Mouse (Mus musculus) kidney, embryonic 15.5 days (tissue): ENCODE results near the gene Cat. TPM values are rescaled to one million over a fixed set of nuclear protein-coding genes. Genes with fewer than 3 reads are reported as not detected.

ENCODE experiments used
- ATAC-seq: fragments of 200-750 bp; cut with Nextera tagmentation; replicated peaks from 2 replicates; pipeline ENCODE4 v1.8.0; 2017; ENCODE audit warnings: moderate TSS enrichment; ENCODE audit not compliant: low FRiP score
- H3K27ac ChIP-seq: fragments of 300-500 bp; sonication (generic); 2 replicates; pipeline ENCODE4 v1.5.1; 2015; ENCODE audit warnings: mild to moderate bottlenecking, inconsistent platforms
- H3K27me3 ChIP-seq: fragments of 300-500 bp; sonication (generic); 2 replicates; pipeline ENCODE4 v1.6.1; 2015; ENCODE audit warnings: inconsistent platforms
- H3K36me3 ChIP-seq: fragments of 300-500 bp; sonication (generic); 2 replicates; pipeline ENCODE4 v1.6.1; 2015; ENCODE audit warnings: inconsistent platforms
- H3K4me1 ChIP-seq: fragments of 300-500 bp; sonication (generic); 2 replicates; pipeline ENCODE4 v1.6.1; 2015; ENCODE audit warnings: inconsistent platforms
- H3K4me2 ChIP-seq: fragments of 300-500 bp; sonication (generic); 2 replicates; pipeline ENCODE4 v1.6.1; 2015; ENCODE audit warnings: moderate library complexity, mild to moderate bottlenecking, inconsistent platforms
- H3K4me3 ChIP-seq: fragments of 300-500 bp; sonication (generic); replicated peaks from 2 replicates; pipeline ENCODE4 v1.5.1; 2015; ENCODE audit warnings: mild to moderate bottlenecking, inconsistent platforms
- H3K9ac ChIP-seq: fragments of 300-500 bp; sonication (generic); 2 replicates; pipeline ENCODE4 v1.6.1; 2015; ENCODE audit warnings: mild to moderate bottlenecking, inconsistent platforms
- H3K9me3 ChIP-seq: fragments of 300-500 bp; sonication (generic); replicated peaks from 2 replicates; pipeline ENCODE4 v1.6.1; 2016; ENCODE audit warnings: inconsistent platforms
- WGBS: fragments of 180-500 bp; shearing (Covaris S2); methylation state at CpG from one replicate; pipeline ENCODE4 v1.1.7; 2015; ENCODE audit warnings: mixed read lengths; 5-methylcytosine and 5-hydroxymethylcytosine counted together
- polyA plus RNA-seq: library from polyadenylated mRNA; unstranded; fragments of >200 nt; fragmentation: Nextera tagmentation; extraction: Ambion mirVana; gene quantifications from 2 replicates; pipeline ENCODE4 v1.2.1, GENCODE M21; 2015

Cat gene
- polyA plus RNA-seq, 1 experiment from 2014 or later: 99.4 TPM

- no peak overlapping the region for H3K4me2 ChIP-seq
- H3K27me3 ChIP-seq: no peaks in the 10 kb centered on the region
- no peak for ATAC-seq
- WGBS: 83% methylated on average over 3 of the region's 3 CpGs
- H3K4me3 ChIP-seq: no peak overlapping the region
- H3K4me1 ChIP-seq: no peaks in the 10 kb centered on the region
- no peaks in the 10 kb centered on the region for H3K36me3 ChIP-seq
- no peak overlapping the region for H3K9ac ChIP-seq
- no peak overlapping the region for H3K27ac ChIP-seq
- H3K9me3 ChIP-seq: no peaks in the 10 kb centered on the region
Observed at GRCm38 (mm10) chr2:103406239-103406638, 78.7 kb downstream of the Cat start.

Other genes with a start within 250 kb of the Cat start
- 22.2 and 27.5 TPM in 2 replicates for gene Ehf, start 181.9 kb downstream of the Cat start, polyA plus RNA-seq
- 1.5 and 2.8 TPM in 2 replicates for gene Elf5, start 73.5 kb downstream of the Cat start, polyA plus RNA-seq
- gene Abtb2, start 81.2 kb upstream of the Cat start, polyA plus RNA-seq: 7.7 and 8.4 TPM in 2 replicates